Mouse (Mus musculus) neural tube, embryonic 15.5 days (tissue): ENCODE results near the gene Tmx1. TPM values are rescaled to one million over a fixed set of nuclear protein-coding genes. Genes with fewer than 3 reads are reported as not detected.

Source experiments
- ATAC-seq: fragments of 200-750 bp; cut with Nextera tagmentation; 2 replicates; pipeline ENCODE4 v1.8.0; 2017; ENCODE audit warnings: mild to moderate bottlenecking, moderate TSS enrichment, moderate library complexity; ENCODE audit not compliant: low FRiP score
- H3K27ac ChIP-seq: fragments of 300-500 bp; sonication (generic); replicated peaks from 2 replicates; pipeline ENCODE4 v1.5.1; 2015; ENCODE audit warnings: mild to moderate bottlenecking, inconsistent platforms
- H3K27me3 ChIP-seq: fragments of 300-500 bp; sonication (generic); replicated peaks from 2 replicates; pipeline ENCODE4 v1.6.1; 2015; ENCODE audit warnings: inconsistent platforms
- H3K36me3 ChIP-seq: fragments of 300-500 bp; sonication (generic); 2 replicates; pipeline ENCODE4 v1.6.1; 2015; ENCODE audit warnings: inconsistent platforms
- H3K4me1 ChIP-seq: fragments of 300-500 bp; sonication (generic); 2 replicates; pipeline ENCODE4 v1.6.1; 2015; ENCODE audit warnings: inconsistent platforms
- H3K4me2 ChIP-seq: fragments of 300-500 bp; sonication (generic); 2 replicates; pipeline ENCODE4 v1.6.1; 2015; ENCODE audit warnings: inconsistent platforms, mild to moderate bottlenecking, moderate library complexity
- H3K4me3 ChIP-seq: fragments of 300-500 bp; sonication (generic); replicated peaks from 2 replicates; pipeline ENCODE4 v1.5.1; 2015; ENCODE audit warnings: mild to moderate bottlenecking, inconsistent platforms
- H3K9ac ChIP-seq: fragments of 300-500 bp; sonication (generic); replicated peaks from 2 replicates; pipeline ENCODE4 v1.6.1; 2015; ENCODE audit warnings: mild to moderate bottlenecking, inconsistent platforms
- H3K9me3 ChIP-seq: fragments of 300-500 bp; sonication (generic); replicated peaks from 2 replicates; pipeline ENCODE4 v1.6.1; 2016; ENCODE audit warnings: inconsistent platforms
- WGBS: fragments of 180-500 bp; shearing (Covaris S2); methylation state at CpG from one replicate; pipeline ENCODE4 v1.1.7; 2015; ENCODE audit warnings: mixed read lengths; 5-methylcytosine and 5-hydroxymethylcytosine counted together
- polyA plus RNA-seq: library from polyadenylated mRNA; unstranded; fragments of >200 nt; fragmentation: Nextera tagmentation; extraction: Ambion mirVana; gene quantifications from 2 replicates; pipeline ENCODE4 v1.2.1, GENCODE M21; 2015

Gene Tmx1
- polyA plus RNA-seq, result 141 and 148 TPM in 2 replicates

DNA sequence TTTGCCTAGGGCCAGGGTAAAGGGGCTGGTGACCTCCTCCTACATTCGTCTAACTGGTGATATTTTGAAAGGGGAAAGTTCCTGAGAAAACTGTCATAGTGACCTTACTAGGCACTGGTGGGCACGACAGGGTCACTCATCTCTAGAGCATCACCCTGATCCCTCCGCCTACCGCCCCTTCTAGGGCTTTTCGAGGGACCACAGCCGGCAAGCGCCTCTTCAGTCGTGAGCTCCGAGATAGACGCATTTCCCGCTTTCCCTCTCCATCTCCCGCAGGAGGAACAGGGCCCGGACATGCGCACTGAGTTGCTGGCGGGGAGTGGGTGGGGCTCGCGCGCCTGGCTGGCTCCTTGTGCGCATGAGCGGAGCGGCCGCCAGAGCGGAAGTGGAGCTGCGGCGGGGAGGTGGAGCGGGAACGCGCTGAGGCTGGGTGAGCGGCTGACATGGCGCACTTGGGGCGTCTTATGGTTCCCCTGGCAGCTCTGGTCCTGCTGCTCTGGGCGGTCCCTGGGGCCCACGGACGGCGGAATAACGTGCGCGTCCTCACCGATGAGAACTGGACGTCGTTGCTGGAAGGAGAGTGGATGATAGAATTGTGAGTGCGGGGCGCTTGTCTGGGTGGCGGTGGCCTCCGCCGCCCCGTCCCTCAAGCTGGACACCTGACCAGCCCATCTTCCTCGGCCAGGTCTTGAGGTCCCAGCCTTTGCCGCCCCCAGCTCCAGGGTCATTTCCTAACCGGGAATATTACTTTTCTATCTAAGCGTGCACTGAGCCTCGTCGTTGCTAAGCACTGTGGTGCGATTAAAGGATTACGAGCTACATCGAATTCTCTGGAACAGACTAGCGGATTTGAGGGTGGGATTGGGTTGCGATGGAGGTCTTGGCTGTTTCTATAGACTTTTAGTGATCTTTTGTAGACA, at the start of gene Tmx1:
Gene Tmx1 (plus strand): TSS at position 370 of the 920 bp plus-strand sequence.
- Histone ChIP-seq H3K27ac (peak within 1 kb of the TSS; percentile 87), H3K4me1 (peaks cover 27% of the 10 kb centered on the region), H3K9me3 (no peaks in the 10 kb centered on the region), H3K9ac (peak within 1 kb of the TSS; percentile 75), H3K27me3 (no peaks in the 10 kb centered on the region), H3K36me3 (peaks cover 3% of the 10 kb centered on the region), H3K4me3 (peak within 1 kb of the TSS; percentile 83), H3K4me2 (peak within 1 kb of the TSS; percentile 77)
- peak; percentile 98 for ATAC-seq
- WGBS, result under 1% methylated on average over 58 of the region's 58 CpGs

GRCm38 (mm10) chr12:70404327-70404726, 48.6 kb upstream of the Tmx1 start:
- Histone ChIP-seq H3K4me3 (no peak overlapping the region), H3K9me3 (no peaks in the 10 kb centered on the region), H3K4me2 (no peak overlapping the region), H3K27me3 (no peaks in the 10 kb centered on the region), H3K27ac (no peak overlapping the region), H3K4me1 (no peaks in the 10 kb centered on the region), H3K36me3 (no peaks in the 10 kb centered on the region), H3K9ac (no peak overlapping the region)
- WGBS, result 82% methylated on average over 6 of the region's 6 CpGs
- no peak for ATAC-seq

DNA sequence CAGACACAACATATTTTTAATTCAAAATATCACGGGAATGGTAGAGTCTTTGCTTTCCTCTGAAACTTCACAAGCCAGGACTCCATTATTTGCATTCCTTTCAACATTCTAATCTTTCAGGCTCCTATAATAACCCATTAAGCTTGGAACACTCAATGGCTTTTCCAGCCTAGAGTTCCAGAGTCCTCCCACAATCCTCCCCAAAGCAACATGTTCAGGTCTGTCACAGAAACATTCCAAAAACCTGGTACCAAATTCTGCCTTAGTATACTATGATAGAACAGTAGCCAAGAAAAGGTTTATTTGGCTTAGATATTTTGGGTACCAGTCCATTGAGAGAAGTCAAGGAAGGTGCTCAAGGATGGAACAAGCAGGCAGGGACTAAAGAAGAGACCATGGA, 44.5 kb upstream of the Tmx1 start:
- WGBS, result 86% methylated on average over 1 of the region's 1 CpGs
- Histone ChIP-seq H3K27ac (no peak overlapping the region), H3K4me3 (no peak overlapping the region), H3K9ac (no peak overlapping the region), H3K4me2 (no peak overlapping the region), H3K4me1 (no peaks in the 10 kb centered on the region), H3K9me3 (no peaks in the 10 kb centered on the region), H3K27me3 (no peaks in the 10 kb centered on the region), H3K36me3 (no peaks in the 10 kb centered on the region)
- no peak for ATAC-seq

DNA sequence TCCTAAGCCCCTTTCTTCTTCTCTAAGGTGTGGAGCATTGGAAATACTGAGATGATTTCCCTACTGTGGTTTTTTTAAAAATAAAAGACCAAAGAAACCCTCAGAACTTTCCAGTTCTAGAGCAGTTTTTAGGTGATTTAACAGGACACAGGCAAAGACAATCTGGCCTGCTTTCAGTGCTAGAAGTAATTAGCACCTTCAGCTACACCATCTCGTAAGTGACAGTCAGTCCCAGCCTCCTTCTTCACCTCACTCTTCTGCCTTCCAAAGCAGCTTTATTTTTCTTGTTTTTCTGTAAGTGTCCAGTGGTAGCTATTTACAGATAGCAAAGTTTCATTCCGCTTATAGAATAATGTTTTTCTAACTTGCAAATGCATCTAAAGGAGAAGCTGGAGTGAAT, 43.3 kb upstream of the Tmx1 start:
- Histone ChIP-seq H3K36me3 (no peaks in the 10 kb centered on the region), H3K4me2 (no peak overlapping the region), H3K9me3 (no peaks in the 10 kb centered on the region), H3K9ac (no peak overlapping the region), H3K27ac (no peak overlapping the region), H3K4me1 (no peaks in the 10 kb centered on the region), H3K4me3 (no peak overlapping the region), H3K27me3 (no peaks in the 10 kb centered on the region)
- WGBS, result 89% methylated on average over 2 of the region's 2 CpGs
- no peak for ATAC-seq

GRCm38 (mm10) chr12:70420216-70420615, 32.7 kb upstream of the Tmx1 start:
- Histone ChIP-seq H3K4me2 (no peak overlapping the region), H3K27me3 (no peaks in the 10 kb centered on the region), H3K4me1 (peaks cover 7% of the 10 kb centered on the region), H3K4me3 (no peak overlapping the region), H3K36me3 (no peaks in the 10 kb centered on the region), H3K9me3 (no peaks in the 10 kb centered on the region), H3K27ac (no peak overlapping the region), H3K9ac (no peak overlapping the region)
- no peak for ATAC-seq
- 85% methylated on average over 1 of the region's 1 CpGs for WGBS

DNA sequence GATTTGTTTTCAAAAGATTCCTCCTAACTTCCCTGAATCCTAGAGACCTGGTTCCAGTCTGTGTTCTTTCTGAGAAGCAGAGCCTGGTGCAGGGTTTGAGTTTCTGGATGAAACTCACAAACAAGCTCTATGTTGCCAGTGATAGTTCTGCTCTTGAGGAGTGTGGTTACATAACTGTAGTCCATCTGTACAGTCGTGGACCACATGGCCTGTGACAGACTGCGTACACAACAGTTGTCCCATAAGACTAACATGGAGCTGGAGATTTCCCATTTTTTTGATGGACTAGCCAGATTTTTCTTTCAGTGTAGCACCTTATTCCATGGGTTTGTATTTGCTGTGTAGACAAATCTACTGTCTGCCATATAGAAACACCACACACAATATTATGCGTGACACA, 31.9 kb upstream of the Tmx1 start:
- H3K4me2 ChIP-seq, result no peak overlapping the region
- no peaks in the 10 kb centered on the region for H3K9me3 ChIP-seq
- no peak overlapping the region for H3K27ac ChIP-seq
- WGBS, result 92% methylated on average over 3 of the region's 3 CpGs
- no peak overlapping the region for H3K4me3 ChIP-seq
- no peaks in the 10 kb centered on the region for H3K36me3 ChIP-seq
- ATAC-seq, result no peak
- H3K9ac ChIP-seq, result no peak overlapping the region
- peaks cover 7% of the 10 kb centered on the region for H3K4me1 ChIP-seq
- no peaks in the 10 kb centered on the region for H3K27me3 ChIP-seq

GRCm38 (mm10) chr12:70422322-70423118, 30.4 kb upstream of the Tmx1 start:
- no peak overlapping the region for H3K4me2 ChIP-seq
- no peaks in the 10 kb centered on the region for H3K27me3 ChIP-seq
- 0 out of 2 replicates have a peak overlapping the region, but pooled peaks have one; percentile 8 for H3K27ac ChIP-seq
- no peak overlapping the region for H3K9ac ChIP-seq
- 24% methylated on average over 9 of the region's 9 CpGs for WGBS
- H3K9me3 ChIP-seq, result no peaks in the 10 kb centered on the region
- H3K36me3 ChIP-seq, result no peaks in the 10 kb centered on the region
- H3K4me1 ChIP-seq, result peaks cover 10% of the 10 kb centered on the region
- peak; percentile 35; the same call in 1 of the 2 replicates for ATAC-seq
- no peak overlapping the region for H3K4me3 ChIP-seq

GRCm38 (mm10) chr12:70427885-70428284, 25.0 kb upstream of the Tmx1 start:
- Histone ChIP-seq H3K9ac (no peak overlapping the region), H3K9me3 (no peaks in the 10 kb centered on the region), H3K36me3 (no peaks in the 10 kb centered on the region), H3K4me1 (peaks cover 8% of the 10 kb centered on the region), H3K27me3 (no peaks in the 10 kb centered on the region), H3K27ac (no peak overlapping the region), H3K4me3 (no peak overlapping the region), H3K4me2 (no peak overlapping the region)
- WGBS, result 48% methylated on average over 3 of the region's 3 CpGs
- no peak for ATAC-seq

- Histone ChIP-seq H3K4me1 (peaks cover 8% of the 10 kb centered on the region), H3K4me3 (no peak overlapping the region), H3K36me3 (no peaks in the 10 kb centered on the region), H3K9ac (no peak overlapping the region), H3K27ac (no peak overlapping the region), H3K4me2 (no peak overlapping the region), H3K9me3 (no peaks in the 10 kb centered on the region), H3K27me3 (no peaks in the 10 kb centered on the region)
- no peak for ATAC-seq
- 81% methylated on average over 4 of the region's 4 CpGs for WGBS
These were observed 23.3 kb upstream of the Tmx1 start for GRCm38 (mm10) chr12:70429637-70430036.

GRCm38 (mm10) chr12:70430307-70430950, 22.5 kb upstream of the Tmx1 start:
- WGBS, result 21% methylated on average over 8 of the region's 8 CpGs
- Histone ChIP-seq H3K4me1 (peaks cover 8% of the 10 kb centered on the region), H3K36me3 (no peaks in the 10 kb centered on the region), H3K4me3 (no peak overlapping the region), H3K4me2 (peak overlapping the region; percentile 26; the same call in 1 of the 2 replicates), H3K27me3 (no peaks in the 10 kb centered on the region), H3K9ac (no peak overlapping the region), H3K9me3 (no peaks in the 10 kb centered on the region), H3K27ac (no peak overlapping the region; the same call in 1 of the 2 replicates)
- ATAC-seq, result peak; percentile 45; the same call in 1 of the 2 replicates

DNA sequence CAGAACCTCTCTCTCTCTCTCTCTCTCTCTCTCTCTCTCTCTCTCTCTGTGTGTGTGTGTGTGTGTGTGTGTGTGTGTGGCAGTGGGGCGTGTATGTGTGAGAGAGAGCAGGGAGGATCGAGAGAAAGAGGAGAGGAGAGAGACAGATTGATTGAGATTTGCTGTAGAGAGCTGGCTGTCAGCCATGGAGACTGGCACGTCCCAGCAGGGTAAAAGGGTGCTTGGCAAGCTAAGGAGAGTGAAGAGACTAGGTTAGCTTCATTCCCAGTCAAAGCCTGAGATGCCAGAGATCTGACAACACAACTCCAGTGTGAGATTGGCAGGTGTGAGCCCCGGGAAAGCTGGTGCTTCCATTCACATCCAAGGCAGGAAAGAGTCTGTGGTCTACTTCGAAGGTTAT, 21.5 kb upstream of the Tmx1 start:
- H3K4me2 ChIP-seq, result no peak overlapping the region
- H3K9me3 ChIP-seq, result no peaks in the 10 kb centered on the region
- no peak overlapping the region for H3K9ac ChIP-seq
- no peak overlapping the region for H3K4me3 ChIP-seq
- H3K27me3 ChIP-seq, result no peaks in the 10 kb centered on the region
- ATAC-seq, result no peak
- no peaks in the 10 kb centered on the region for H3K36me3 ChIP-seq
- WGBS, result 48% methylated on average over 5 of the region's 5 CpGs
- H3K4me1 ChIP-seq, result peaks cover 8% of the 10 kb centered on the region
- no peak overlapping the region for H3K27ac ChIP-seq
